Comparison of ENCODE assay signal across 25 mouse cellular contexts in genomic region chr8:22009403-22009802, GRCm38 (mm10). TPM values are rescaled to one million over a fixed set of nuclear protein-coding genes. Genes with fewer than 3 reads are reported as not detected.
DNase-seq lines count a peak whose midpoint lies in the region; ATAC-seq lines count a peak whose summit lies in the region.
"Had no signal": no experiment of that assay in that cellular context is flagged by ENCODE, and none has a peak within 500 bp of the region (broad histone marks: within the 10 kb centered on the region; RNA-seq: fewer than 3 reads in every experiment).

No protein-coding gene starts in this region.

- no peak overlapping the region for H3K4me3 ChIP-seq in heart, embryonic 13.5 days
- H3K4me3 ChIP-seq: embryonic facial prominence, embryonic 12.5 days; forebrain, embryonic 15.5 days; hindbrain, embryonic 13.5 days; intestine, embryonic 15.5 days had no signal

- H3K9me3 ChIP-seq in heart, embryonic 13.5 days, result no peaks in the 10 kb centered on the region
- H3K9me3 ChIP-seq: embryonic facial prominence, embryonic 12.5 days; forebrain, embryonic 15.5 days; hindbrain, embryonic 13.5 days; intestine, embryonic 15.5 days had no signal

- no peaks in the 10 kb centered on the region for H3K27me3 ChIP-seq in heart, embryonic 13.5 days (replicated peaks)
- H3K27me3 ChIP-seq: CH12.LX; embryonic facial prominence, embryonic 12.5 days; forebrain, embryonic 15.5 days; hindbrain, embryonic 13.5 days; intestine, embryonic 15.5 days had no signal

- ATAC-seq in heart, embryonic 13.5 days (ENCODE audit: extremely low read depth, insufficient number of reproducible peaks, low FRiP score, low TSS enrichment), result no peak
- ATAC-seq: forebrain, embryonic 15.5 days; intestine, embryonic 15.5 days had no signal

- no peak overlapping the region for H3K9ac ChIP-seq in heart, embryonic 13.5 days
- H3K9ac ChIP-seq: embryonic facial prominence, embryonic 12.5 days; forebrain, embryonic 15.5 days; hindbrain, embryonic 13.5 days; intestine, embryonic 15.5 days had no signal

- no peak overlapping the region for H3K4me2 ChIP-seq in heart, embryonic 13.5 days
- H3K4me2 ChIP-seq: embryonic facial prominence, embryonic 12.5 days; forebrain, embryonic 15.5 days; hindbrain, embryonic 13.5 days; intestine, embryonic 15.5 days had no signal

- H3K4me1 ChIP-seq in heart, embryonic 13.5 days, result no peaks in the 10 kb centered on the region
- H3K4me1 ChIP-seq: embryonic facial prominence, embryonic 12.5 days; hindbrain, embryonic 13.5 days; intestine, embryonic 15.5 days had no signal

- peak; percentile 5 for DNase-seq in cerebellum, adult 8-10 months
- no peak for DNase-seq in cerebellum, adult 11 months
- DNase-seq in heart, adult 18-20 months, result no peak
- peak; percentile 76 for DNase-seq in brain, adult 2 months (ENCODE audit: low read depth, low spot score)
- DNase-seq in telencephalon, adult 2 months (ENCODE audit: low read depth, low spot score), result peak; percentile 32
- DNase-seq in retina, postnatal 1 day, result no peak
- DNase-seq: adrenal gland, adult 2 months; adrenal gland, postnatal 25 days; gastrocnemius, postnatal 14 days; heart, postnatal 10 days; kidney, adult 18-20 months had no signal

- H3K36me3 ChIP-seq in heart, embryonic 13.5 days, result no peaks in the 10 kb centered on the region
- H3K36me3 ChIP-seq: embryonic facial prominence, embryonic 12.5 days; forebrain, embryonic 15.5 days; intestine, embryonic 15.5 days had no signal

- 0 out of 2 replicates have a peak overlapping the region, but pooled peaks have one; percentile 28 for H3K27ac ChIP-seq in heart, embryonic 13.5 days (replicated peaks)
- H3K27ac ChIP-seq: embryonic facial prominence, embryonic 12.5 days; forebrain, embryonic 15.5 days; hindbrain, embryonic 13.5 days; intestine, embryonic 15.5 days had no signal

- 45% methylated on average over 3 of the region's 3 CpGs for WGBS in heart, embryonic 13.5 days

RNA-seq across cellular contexts. Expression of gene Ccdc70, which starts 39.8 kb away (rescaled TPM):
- polyA plus RNA-seq in heart, embryonic 13.5 days (2015; fragmentation: Nextera tagmentation; extraction: Ambion mirVana), result not detected in 2 replicates
- total RNA-seq in heart, adult 18-20 months (2021), result not detected
- total RNA-seq: adrenal gland, adult 2 months; adrenal gland, postnatal 25 days; CH12.LX; gastrocnemius, adult 18-20 months; gastrocnemius, postnatal 14 days; heart, postnatal 10 days; hematopoietic stem cell, adult 5-6 weeks had no signal
- polyA plus RNA-seq: adrenal gland, adult 2 months; cerebellum, adult 2 months; cortical plate, adult 2 months; embryonic facial prominence, embryonic 12.5 days; forebrain, embryonic 11.5 days; forebrain, embryonic 15.5 days; frontal cortex, adult 2 months; gonadal fat pad, adult 2 months; heart, embryonic 14.5 days; hindbrain, embryonic 13.5 days; intestine, embryonic 15.5 days had no signal

RNA-seq across cellular contexts. Expression of gene Atp7b, which starts 50.7 kb away (rescaled TPM):
- 1.4 and 1.8 TPM in 2 replicates for polyA plus RNA-seq in heart, embryonic 13.5 days (2015; fragmentation: Nextera tagmentation; extraction: Ambion mirVana)
- under 1 TPM; 0.15 to 0.33 TPM for total RNA-seq in heart, adult 18-20 months (2021)

RNA-seq across cellular contexts. Expression of gene Fam90a1a, which starts 50.9 kb away (rescaled TPM):
- polyA plus RNA-seq in heart, embryonic 13.5 days (2015; fragmentation: Nextera tagmentation; extraction: Ambion mirVana), result not detected in 2 replicates
- not detected for total RNA-seq in heart, adult 18-20 months (2021)
- total RNA-seq: adrenal gland, adult 2 months; adrenal gland, postnatal 25 days; CH12.LX; gastrocnemius, adult 18-20 months; gastrocnemius, postnatal 14 days; heart, postnatal 10 days; hematopoietic stem cell, adult 5-6 weeks had no signal
- polyA plus RNA-seq: adrenal gland, adult 2 months; cerebellum, adult 2 months; cortical plate, adult 2 months; embryonic facial prominence, embryonic 12.5 days; forebrain, embryonic 11.5 days; forebrain, embryonic 15.5 days; frontal cortex, adult 2 months; heart, embryonic 14.5 days; hindbrain, embryonic 13.5 days; intestine, embryonic 15.5 days had no signal

RNA-seq across cellular contexts. Expression of gene Alg11, which starts 51.1 kb away (rescaled TPM):
- 21.8 and 23.0 TPM in 2 replicates for polyA plus RNA-seq in heart, embryonic 13.5 days (2015; fragmentation: Nextera tagmentation; extraction: Ambion mirVana)
- total RNA-seq in heart, adult 18-20 months (2021), result 1 to 10 TPM; 8.3 to 9.6 TPM

Comparison
In these comparisons a context has a peak if more than half of its experiments do, and no peak if none do; other contexts are left out.
1. DNase-seq: peak in cerebellum, adult 8-10 months (single experiment), brain, adult 2 months (single experiment) and telencephalon, adult 2 months (single experiment); none in cerebellum, adult 11 months (single experiment), heart, adult 18-20 months (0 of 2) and retina, postnatal 1 day (single experiment).